Mouse (Mus musculus) E14TG2a.4 (cell line): ENCODE measurements at regions not wholly inside any gene's neighbourhood (a gene's known extent, or its start where the extent isn't known, plus 50 kb on each side); places are given as distances from the start of the nearest gene placed in this dataset.

Source experiments
- CTCF ChIP-seq: conservative IDR thresholded peaks from 2 replicates; pipeline ENCODE4 v1.5.1; 2014; ENCODE audit warnings: low read length
- NANOG ChIP-seq: IDR thresholded peaks from 2 replicates; pipeline ENCODE4 v1.6.1; 2014; ENCODE audit warnings: borderline replicate concordance, low read length, mixed read lengths
- POU5F1 ChIP-seq: IDR thresholded peaks from 2 replicates; pipeline ENCODE4 v1.6.1; 2014; ENCODE audit warnings: low read length, borderline replicate concordance

DNA sequence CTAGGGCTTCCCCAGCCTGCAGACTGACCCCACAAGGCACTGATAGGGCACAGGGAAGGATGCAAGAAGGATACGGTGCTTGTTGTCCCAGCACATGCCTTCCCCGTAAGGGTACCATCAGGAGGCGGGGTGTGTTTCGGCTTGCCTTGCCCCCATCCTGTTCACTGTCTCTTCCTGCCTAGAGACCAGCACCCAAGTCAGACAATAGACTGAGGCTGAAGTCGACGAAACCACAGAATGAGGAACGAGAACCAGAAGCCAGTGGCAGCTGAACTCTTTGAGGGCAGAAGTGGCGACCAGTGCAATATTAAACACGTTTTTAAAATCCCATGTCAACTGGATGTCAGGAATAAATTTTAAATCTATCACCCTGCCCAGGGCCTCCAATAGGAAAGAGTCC lies 67.6 kb downstream of the Gm11011 start:
- TF ChIP-seq CTCF (no peak), NANOG (no peak), POU5F1 (no peak)
